Comparison of ENCODE assay signal across 10 mouse cellular contexts in genomic region chr10:21889141-21889765, GRCm38 (mm10). TPM values are rescaled to one million over a fixed set of nuclear protein-coding genes. Genes with fewer than 3 reads are reported as not detected.
DNase-seq lines count a peak whose midpoint lies in the region; ATAC-seq and TF ChIP-seq lines count a peak whose summit lies in the region.
"Had no signal": no experiment of that assay in that cellular context is flagged by ENCODE, and none has a peak within 500 bp of the region (broad histone marks: within the 10 kb centered on the region; RNA-seq: fewer than 3 reads in every experiment).

No protein-coding gene starts in this region.

- H3K4me3 ChIP-seq in spleen, adult 2 months (ENCODE audit: extremely low read depth, insufficient read depth, insufficient read length), result no peak overlapping the region
- no peak overlapping the region for H3K4me3 ChIP-seq in limb, embryonic 10.5 days
- H3K4me3 ChIP-seq in midbrain, embryonic 10.5 days, result no peak overlapping the region
- H3K4me3 ChIP-seq: neural tube, embryonic 12.5 days had no signal

- no peak for ATAC-seq in cerebellum, adult (ENCODE audit: insufficient number of reproducible peaks, low FRiP score, low TSS enrichment)

- peak overlapping the region; percentile 27; the same call in 1 of the 2 replicates for H3K27ac ChIP-seq in spleen, adult 2 months (ENCODE audit: insufficient read depth, low read length)
- peak overlapping the region; percentile 68; the same call in 1 of the 2 replicates for H3K27ac ChIP-seq in limb, embryonic 10.5 days
- no peak overlapping the region for H3K27ac ChIP-seq in midbrain, embryonic 10.5 days (replicated peaks)
- H3K27ac ChIP-seq: neural tube, embryonic 12.5 days had no signal

- no peaks in the 10 kb centered on the region for H3K9me3 ChIP-seq in limb, embryonic 10.5 days (replicated peaks)
- H3K9me3 ChIP-seq in midbrain, embryonic 10.5 days (replicated peaks), result peaks cover 5% of the 10 kb centered on the region; the same call in 1 of the 2 replicates
- H3K9me3 ChIP-seq: neural tube, embryonic 12.5 days had no signal

- H3K27me3 ChIP-seq in spleen, adult 2 months (ENCODE audit: control insufficient read depth, insufficient read depth, low read length), result no peaks in the 10 kb centered on the region
- no peaks in the 10 kb centered on the region for H3K27me3 ChIP-seq in limb, embryonic 10.5 days (ENCODE audit: low read depth, poor library complexity, severe bottlenecking)
- H3K27me3 ChIP-seq in midbrain, embryonic 10.5 days (ENCODE audit: low read depth, poor library complexity, severe bottlenecking), result no peaks in the 10 kb centered on the region
- H3K27me3 ChIP-seq: neural tube, embryonic 12.5 days had no signal

- no peak for TF ChIP-seq CTCF in spleen, adult 2 months (IDR thresholded peaks at IDR 0.05; ENCODE audit: extremely low read depth, insufficient read depth, insufficient read length, insufficient replicate concordance)

- H3K4me1 ChIP-seq in spleen, adult 2 months (ENCODE audit: control insufficient read depth, insufficient read depth, insufficient read length), result no peaks in the 10 kb centered on the region; the same call in 1 of the 2 replicates
- H3K4me1 ChIP-seq in limb, embryonic 10.5 days, result peaks cover 18% of the 10 kb centered on the region
- H3K4me1 ChIP-seq in midbrain, embryonic 10.5 days, result peaks cover 4% of the 10 kb centered on the region; the same call in 1 of the 2 replicates

- no peaks in the 10 kb centered on the region for H3K36me3 ChIP-seq in spleen, adult 2 months (ENCODE audit: control insufficient read depth, insufficient read depth, low read length)
- no peaks in the 10 kb centered on the region for H3K36me3 ChIP-seq in limb, embryonic 10.5 days
- H3K36me3 ChIP-seq in midbrain, embryonic 10.5 days, result no peaks in the 10 kb centered on the region
- H3K36me3 ChIP-seq: neural tube, embryonic 12.5 days had no signal

- WGBS in spleen, adult 2 months, result 64% methylated on average over 3 of the region's 3 CpGs
- WGBS in limb, embryonic 10.5 days, result 74% methylated on average over 3 of the region's 3 CpGs
- 71% methylated on average over 3 of the region's 3 CpGs for WGBS in midbrain, embryonic 10.5 days

- peak; percentile 35 for DNase-seq in embryo, embryonic 11 days
- DNase-seq in embryo, embryonic 9.5 days (ENCODE audit: extremely low spot score), result no peak
- no peak for DNase-seq in spleen, adult 2 months (ENCODE audit: low read depth in 1 of 2, low spot score in 2 of 2)
- DNase-seq in spleen, postnatal 10 days (ENCODE audit: low spot score in 2 of 2), result no peak
- no peak for DNase-seq in limb, embryonic 10.5 days (ENCODE audit: low spot score)
- no peak for DNase-seq in midbrain, embryonic 10.5 days (ENCODE audit: low spot score)
- DNase-seq in testis, postnatal 10 days (ENCODE audit: low spot score), result no peak
- DNase-seq: thymus, postnatal 14 days had no signal

- no peak for TF ChIP-seq POLR2A in spleen, adult 2 months (IDR thresholded peaks at IDR 0.05; ENCODE audit: low read depth, low read length)

RNA-seq across cellular contexts. Expression of gene Sgk1, which starts 7.3 kb away (rescaled TPM):
- 13.7 and 15.8 TPM in 2 replicates for polyA plus RNA-seq in spleen, adult 2 months (2012; rRNA removed)
- 8.6 and 13.0 TPM in 2 replicates for polyA plus RNA-seq in limb, embryonic 10.5 days (2016; fragmentation: Nextera tagmentation; extraction: Ambion mirVana)
- 18.8 and 20.2 TPM in 2 replicates for polyA plus RNA-seq in midbrain, embryonic 10.5 days (2016; fragmentation: Nextera tagmentation; extraction: Ambion mirVana)
